ENCODE assay signal across 11 mouse cellular contexts in the genomic region with DNA sequence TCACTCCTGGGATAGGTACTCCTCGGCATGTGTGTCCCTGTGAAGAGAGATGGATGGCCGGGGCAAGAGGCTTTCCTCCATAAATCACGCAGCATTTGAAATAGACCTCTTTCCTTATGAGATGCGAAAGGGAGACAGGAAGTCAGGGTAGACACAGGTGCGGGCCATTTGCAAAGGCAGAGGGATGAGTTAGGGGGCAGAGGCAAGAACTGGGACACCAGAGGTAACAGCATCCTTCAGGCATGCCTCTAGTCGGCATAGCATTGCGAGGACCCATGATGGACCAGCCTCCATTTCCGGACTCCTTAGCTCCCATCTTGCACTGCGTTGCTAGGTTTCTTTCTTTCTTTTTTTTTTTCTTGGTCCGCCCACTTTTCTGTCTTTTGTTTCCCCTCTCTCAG.
DNase-seq lines count a peak whose midpoint lies in the region; ATAC-seq and TF ChIP-seq lines count a peak whose summit lies in the region.
"Had no signal": no experiment of that assay in that cellular context is flagged by ENCODE, and none has a peak within 500 bp of the region (broad histone marks: within the 10 kb centered on the region; RNA-seq: fewer than 3 reads in every experiment).

No protein-coding gene starts in this region.

- TF ChIP-seq EP300 in stomach, postnatal 0 days (optimal IDR thresholded peaks at IDR 0.05) = no peak

- DNase-seq in kidney, adult 8-10 months = no peak
- DNase-seq in kidney, postnatal 14 days = peak; percentile 21
- DNase-seq in stomach, postnatal 0 days (ENCODE audit: low spot score) = no peak
- DNase-seq in natural killer cell, adult 2 months (ENCODE audit: low spot score in 2 of 2) = no peak
- DNase-seq: layer of hippocampus, postnatal 36 days; lung, adult 2 months had no signal

- peak overlapping the region; percentile 12; the same call in 1 of the 2 replicates for H3K4me3 ChIP-seq in kidney, embryonic 14.5 days (ENCODE audit: low read length)
- H3K4me3 ChIP-seq in embryonic facial prominence, embryonic 12.5 days = no peak overlapping the region
- H3K4me3 ChIP-seq in stomach, postnatal 0 days (ENCODE audit: low read depth, low read length) = peak overlapping the region; percentile 26
- no peak overlapping the region for H3K4me3 ChIP-seq in heart, embryonic 12.5 days
- H3K4me3 ChIP-seq: forebrain, embryonic 15.5 days; hindbrain, embryonic 15.5 days had no signal

- H3K4me1 ChIP-seq in kidney, embryonic 14.5 days (ENCODE audit: control insufficient read depth, insufficient read depth, low read length) = peaks cover 22% of the 10 kb centered on the region; the same call in 1 of the 2 replicates
- H3K4me1 ChIP-seq in embryonic facial prominence, embryonic 12.5 days = peaks cover 23% of the 10 kb centered on the region
- 0 out of 2 replicates have a peak, but pooled peaks cover 6% of the 10 kb centered on the region for H3K4me1 ChIP-seq in stomach, postnatal 0 days (replicated peaks; ENCODE audit: control insufficient read depth, insufficient read depth)
- peaks cover 13% of the 10 kb centered on the region for H3K4me1 ChIP-seq in heart, embryonic 12.5 days (replicated peaks)
- H3K4me1 ChIP-seq: forebrain, embryonic 15.5 days had no signal

- peak overlapping the region; percentile 38 for H3K4me2 ChIP-seq in kidney, embryonic 14.5 days (replicated peaks; ENCODE audit: low read depth, low read length)
- no peak overlapping the region for H3K4me2 ChIP-seq in embryonic facial prominence, embryonic 12.5 days (replicated peaks)
- H3K4me2 ChIP-seq in stomach, postnatal 0 days (replicated peaks; ENCODE audit: low read depth) = peak overlapping the region; percentile 54
- no peak overlapping the region for H3K4me2 ChIP-seq in heart, embryonic 12.5 days
- H3K4me2 ChIP-seq: forebrain, embryonic 15.5 days had no signal

- peak overlapping the region; percentile 79; the same call in 1 of the 2 replicates for H3K27ac ChIP-seq in kidney, embryonic 14.5 days (ENCODE audit: low read depth, low read length)
- H3K27ac ChIP-seq in embryonic facial prominence, embryonic 12.5 days = 0 out of 2 replicates have a peak overlapping the region, but pooled peaks have one; percentile 23
- H3K27ac ChIP-seq in stomach, postnatal 0 days (replicated peaks) = peak overlapping the region; percentile 69; the same call in 1 of the 2 replicates
- H3K27ac ChIP-seq in heart, embryonic 12.5 days (ENCODE audit: poor library complexity, severe bottlenecking) = no peak overlapping the region
- H3K27ac ChIP-seq: forebrain, embryonic 15.5 days; hindbrain, embryonic 15.5 days had no signal

- H3K9ac ChIP-seq in kidney, embryonic 14.5 days (ENCODE audit: low read depth, low read length) = peak overlapping the region; percentile 23; the same call in 1 of the 2 replicates
- no peak overlapping the region for H3K9ac ChIP-seq in embryonic facial prominence, embryonic 12.5 days
- 0 out of 2 replicates have a peak overlapping the region, but pooled peaks have one; percentile 14 for H3K9ac ChIP-seq in stomach, postnatal 0 days (ENCODE audit: low read length)
- H3K9ac ChIP-seq in heart, embryonic 12.5 days = no peak overlapping the region
- H3K9ac ChIP-seq: forebrain, embryonic 15.5 days; hindbrain, embryonic 15.5 days had no signal

- ATAC-seq in kidney, embryonic 14.5 days (ENCODE audit: low FRiP score, low TSS enrichment) = peak; percentile 65; the same call in 1 of the 2 replicates
- no peak for ATAC-seq in embryonic facial prominence, embryonic 12.5 days (ENCODE audit: insufficient number of reproducible peaks, insufficient read depth, low FRiP score, low TSS enrichment)
- ATAC-seq in stomach, postnatal 0 days (ENCODE audit: low FRiP score, low TSS enrichment) = no peak
- ATAC-seq in heart, embryonic 12.5 days (ENCODE audit: insufficient number of reproducible peaks, low FRiP score) = no peak
- ATAC-seq: forebrain, embryonic 15.5 days had no signal

- TF ChIP-seq CTCF in stomach, postnatal 0 days (IDR thresholded peaks at IDR 0.05; ENCODE audit: low read depth) = no peak

- no peaks in the 10 kb centered on the region for H3K9me3 ChIP-seq in kidney, embryonic 14.5 days (ENCODE audit: control insufficient read depth, low read length)
- no peaks in the 10 kb centered on the region for H3K9me3 ChIP-seq in embryonic facial prominence, embryonic 12.5 days
- no peaks in the 10 kb centered on the region for H3K9me3 ChIP-seq in stomach, postnatal 0 days (ENCODE audit: control insufficient read depth, low read length)
- no peaks in the 10 kb centered on the region for H3K9me3 ChIP-seq in heart, embryonic 12.5 days (replicated peaks)
- H3K9me3 ChIP-seq: forebrain, embryonic 15.5 days; hindbrain, embryonic 15.5 days had no signal

- no peaks in the 10 kb centered on the region for H3K36me3 ChIP-seq in kidney, embryonic 14.5 days (ENCODE audit: control insufficient read depth, insufficient read depth, low read length)
- H3K36me3 ChIP-seq in embryonic facial prominence, embryonic 12.5 days = no peaks in the 10 kb centered on the region
- no peaks in the 10 kb centered on the region for H3K36me3 ChIP-seq in stomach, postnatal 0 days (ENCODE audit: control insufficient read depth, insufficient read depth, low read length)
- no peaks in the 10 kb centered on the region for H3K36me3 ChIP-seq in heart, embryonic 12.5 days
- H3K36me3 ChIP-seq: forebrain, embryonic 15.5 days; hindbrain, embryonic 15.5 days had no signal

- WGBS in kidney, embryonic 14.5 days = 34% methylated on average over 10 of the region's 10 CpGs
- 61% methylated on average over 10 of the region's 10 CpGs for WGBS in embryonic facial prominence, embryonic 12.5 days
- 37% methylated on average over 10 of the region's 10 CpGs for WGBS in stomach, postnatal 0 days
- WGBS in heart, embryonic 12.5 days = 73% methylated on average over 10 of the region's 10 CpGs

- H3K27me3 ChIP-seq in kidney, embryonic 14.5 days (ENCODE audit: control insufficient read depth, insufficient read depth, low read length) = peaks cover 4% of the 10 kb centered on the region; the same call in 1 of the 2 replicates
- peaks cover 17% of the 10 kb centered on the region for H3K27me3 ChIP-seq in embryonic facial prominence, embryonic 12.5 days
- H3K27me3 ChIP-seq in stomach, postnatal 0 days (ENCODE audit: control insufficient read depth, insufficient read depth, low read length) = no peaks in the 10 kb centered on the region
- H3K27me3 ChIP-seq in heart, embryonic 12.5 days (replicated peaks) = peaks cover 28% of the 10 kb centered on the region
- H3K27me3 ChIP-seq: forebrain, embryonic 15.5 days had no signal

Comparison
In these comparisons a context has a peak if more than half of its experiments do, and no peak if none do; other contexts are left out.
1. H3K4me2 ChIP-seq: peak in kidney, embryonic 14.5 days (single experiment) and stomach, postnatal 0 days (single experiment); none in embryonic facial prominence, embryonic 12.5 days (single experiment) and heart, embryonic 12.5 days (single experiment).
2. H3K4me3 ChIP-seq: peak in kidney, embryonic 14.5 days (single experiment) and stomach, postnatal 0 days (single experiment); none in embryonic facial prominence, embryonic 12.5 days (single experiment) and heart, embryonic 12.5 days (single experiment).
3. H3K9ac ChIP-seq: peak in kidney, embryonic 14.5 days (single experiment) and stomach, postnatal 0 days (single experiment); none in embryonic facial prominence, embryonic 12.5 days (single experiment) and heart, embryonic 12.5 days (single experiment).